Mouse (Mus musculus) embryonic stem cell, embryonic (primary cell): ENCODE results near the gene Arl16.

Source experiments
- CTCF ChIA-PET, 4 experiments: fragments of 300-600 bp in 2 of 4; fragments of 350-600 bp in 2 of 4; sonication (Branson Sonifier 250); formaldehyde crosslinking; loops; one replicate each; lab custom pipeline; 2022; ENCODE audit warnings: inconsistent platforms in 2 of 4; lab: Charles Lee
- POLR2A ChIA-PET, 4 experiments: fragments of 300-600 bp in 2 of 4; fragments of 350-600 bp in 2 of 4; sonication (Branson Sonifier 250); formaldehyde crosslinking; loops; one replicate each; lab custom pipeline; 2022; ENCODE audit warnings: antibody characterized with exemption in 4 of 4, inconsistent platforms in 1 of 4; lab: Charles Lee

Gene Arl16

GRCm38 (mm10) chr11:120484265-120484981 is 17.0 kb upstream of the Arl16 start, which contains the start of gene Mrpl12:
TSS of gene Mrpl12 (plus strand) at chr11:120484613.
- ChIA-PET POLR2A (interaction anchor here (0.5 to 3.7 kb wide), 102 partner anchors 8 to 753 kb away, joined by 3 to 74 read pairs (median 4); partner anchors contain the start of genes Arl16 (in 4 of the 4), Ccdc137 (in 3 of the 4), Oxld1 (in 3 of the 4) and P4hb (in 3 of the 4)), CTCF (interaction anchor here in 3 of 4 experiments (0.5 to 1.3 kb wide), 12 partner anchors 25 to 607 kb away, joined by 3 to 5 read pairs (median 3); partner anchors contain the start of genes Ccdc137 (in 1 of the 3), Cenpx (in 1 of the 3), Lrrc45 (in 1 of the 3) and Oxld1 (in 1 of the 3))

GRCm38 (mm10) chr11:120483448-120483934 is 16.1 kb upstream of the Arl16 start:
- POLR2A ChIA-PET = interaction anchor here (0.6 to 3.7 kb wide), 59 partner anchors 8 to 546 kb away, joined by 3 to 74 read pairs (median 4); partner anchors contain the start of genes Arl16 (in 3 of the 4), Ccdc137 (in 3 of the 4), Oxld1 (in 3 of the 4) and P4hb (in 3 of the 4)
- CTCF ChIA-PET = interaction anchor here in 3 of 4 experiments (0.7 to 1.3 kb wide), 5 partner anchors 24 to 230 kb away, joined by 3 to 4 read pairs (median 3); partner anchors contain the start of genes Ccdc137 (in 1 of the 3), Cenpx (in 1 of the 3), Lrrc45 (in 1 of the 3) and Oxld1 (in 1 of the 3)

- ChIA-PET CTCF (interaction anchor here in 2 of 4 experiments (1.0 to 1.4 kb wide), 2 partner anchors 17 to 187 kb away, joined by 3 read pairs; no protein-coding TSS in a partner anchor), POLR2A (interaction anchor here in 3 of 4 experiments (0.5 to 2.6 kb wide), 11 partner anchors 10 to 110 kb away, joined by 3 to 17 read pairs (median 4); partner anchors contain the start of genes P4hb (in 2 of the 3), Mrpl12 (in 1 of the 3) and Nploc4 (in 1 of the 3))
Measured at GRCm38 (mm10) chr11:120472052-120472451, 4.6 kb upstream of the Arl16 start.

GRCm38 (mm10) chr11:120467736-120468092 is 307 bp upstream of the Arl16 start:
- ChIA-PET POLR2A (interaction anchor here (0.6 to 4.3 kb wide), 98 partner anchors 9 to 769 kb away, joined by 3 to 74 read pairs (median 4); partner anchors contain the start of genes Ccdc137 (in 4 of the 4), Mrpl12 (in 4 of the 4), Oxld1 (in 4 of the 4) and P4hb (in 3 of the 4)), CTCF (interaction anchor here (0.7 to 2.7 kb wide), 19 partner anchors 9 to 309 kb away, joined by 3 to 17 read pairs (median 6); partner anchors contain the start of genes Ccdc137 (in 3 of the 4), Oxld1 (in 3 of the 4) and Slc25a10 (in 1 of the 4))

- POLR2A ChIA-PET = interaction anchor here in 1 of 4 experiments (0.6 to 4.3 kb wide), 9 partner anchors 17 to 109 kb away, joined by 3 to 33 read pairs (median 20); partner anchors contain the start of genes Mrpl12, Nploc4, P4hb and Slc25a10
- CTCF ChIA-PET = no interaction called here
Measured at GRCm38 (mm10) chr11:120465521-120465920, 1.9 kb downstream of the Arl16 start.

- ChIA-PET POLR2A (interaction anchor here in 3 of 4 experiments (0.6 to 2.0 kb wide), 9 partner anchors 9 to 86 kb away, joined by 3 to 10 read pairs (median 4); partner anchors contain the start of genes Mrpl12 (in 2 of the 3) and Pde6g (in 1 of the 3)), CTCF (interaction anchor here in 1 of 4 experiments (0.6 kb wide), 1 partner anchor 627 kb away, joined by 6 read pairs; no protein-coding TSS in a partner anchor)
Measured at GRCm38 (mm10) chr11:120464365-120464764, 3.0 kb downstream of the Arl16 start.

- ChIA-PET CTCF (no interaction called here), POLR2A (interaction anchor here (0.6 to 2.0 kb wide), 8 partner anchors 10 to 281 kb away, joined by 3 to 10 read pairs (median 4); partner anchors contain the start of genes Mrpl12 (in 2 of the 4), Pde6g (in 1 of the 4) and Slc25a10 (in 1 of the 4))
Measured at GRCm38 (mm10) chr11:120463536-120463935, 3.9 kb downstream of the Arl16 start.

GRCm38 (mm10) chr11:120458847-120459597 is 8.4 kb downstream of the Arl16 start:
- ChIA-PET POLR2A (interaction anchor here (1.0 to 3.6 kb wide), 13 partner anchors 8 to 30 kb away, joined by 3 to 58 read pairs (median 7); partner anchors contain the start of genes Arl16 (in 4 of the 4) and Mrpl12 (in 2 of the 4)), CTCF (interaction anchor here in 2 of 4 experiments (0.6 to 1.8 kb wide), 4 partner anchors 8 to 588 kb away, joined by 3 to 6 read pairs (median 4); partner anchors contain the start of genes Arl16 (in 2 of the 2) and Mrpl12 (in 1 of the 2))

- ChIA-PET POLR2A (interaction anchor here (0.5 to 3.6 kb wide), 51 partner anchors 9 to 516 kb away, joined by 3 to 58 read pairs (median 4); partner anchors contain the start of genes Arl16 (in 4 of the 4), Mrpl12 (in 3 of the 4), Nploc4 (in 3 of the 4) and P4hb (in 3 of the 4)), CTCF (interaction anchor here (0.5 to 1.8 kb wide), 17 partner anchors 8 to 745 kb away, joined by 3 to 10 read pairs (median 4); partner anchors contain the start of genes Arl16 (in 3 of the 4), Faap100 (in 1 of the 4), Mrpl12 (in 1 of the 4) and Nploc4 (in 1 of the 4))
Measured at GRCm38 (mm10) chr11:120457772-120458751, 9.3 kb downstream of the Arl16 start, which contains the start of the genes Oxld1 and Ccdc137. TSS of gene Oxld1 (minus strand) at chr11:120458068. TSS of gene Ccdc137 (plus strand) at chr11:120458115.

GRCm38 (mm10) chr11:120457370-120457769 is 10.0 kb downstream of the Arl16 start:
- CTCF ChIA-PET = interaction anchor here in 3 of 4 experiments (0.6 to 1.8 kb wide), 16 partner anchors 8 to 745 kb away, joined by 3 to 10 read pairs (median 4); partner anchors contain the start of genes Arl16 (in 3 of the 3), Faap100 (in 1 of the 3), Mrpl12 (in 1 of the 3) and Nploc4 (in 1 of the 3)
- POLR2A ChIA-PET = interaction anchor here (0.5 to 3.6 kb wide), 52 partner anchors 9 to 1033 kb away, joined by 3 to 58 read pairs (median 4); partner anchors contain the start of genes Arl16 (in 4 of the 4), Mrpl12 (in 3 of the 4), Nploc4 (in 3 of the 4) and P4hb (in 3 of the 4)

- CTCF ChIA-PET = no interaction called here
- POLR2A ChIA-PET = interaction anchor here in 2 of 4 experiments (0.6 to 3.1 kb wide), 5 partner anchors 9 to 177 kb away, joined by 3 to 19 read pairs (median 3); partner anchors contain the start of genes Arl16 (in 1 of the 2) and Tspan10 (in 1 of the 2)
Measured at GRCm38 (mm10) chr11:120455413-120455812, 12.0 kb downstream of the Arl16 start.

GRCm38 (mm10) chr11:120454965-120455364 is 12.4 kb downstream of the Arl16 start:
- POLR2A ChIA-PET = interaction anchor here in 2 of 4 experiments (0.6 to 1.0 kb wide), 3 partner anchors 10 to 135 kb away, joined by 3 to 5 read pairs (median 3); no protein-coding TSS in a partner anchor
- CTCF ChIA-PET = interaction anchor here in 1 of 4 experiments (0.7 kb wide), 1 partner anchor 265 kb away, joined by 3 read pairs; no protein-coding TSS in a partner anchor

- ChIA-PET CTCF (interaction anchor here in 1 of 4 experiments (0.8 to 0.9 kb wide), 2 partner anchors 15 to 30 kb away, joined by 3 to 5 read pairs; partner anchors contain the start of gene Nploc4), POLR2A (interaction anchor here in 3 of 4 experiments (0.7 to 2.0 kb wide), 4 partner anchors 11 to 139 kb away, joined by 4 to 10 read pairs (median 6); partner anchors contain the start of genes Arl16 (in 1 of the 3) and Mrpl12 (in 1 of the 3))
Measured at GRCm38 (mm10) chr11:120453306-120453705, 14.1 kb downstream of the Arl16 start, which contains the start of gene Pde6g. TSS of gene Pde6g (minus strand) at chr11:120453500.

- ChIA-PET POLR2A (interaction anchor here in 2 of 4 experiments (0.8 to 1.8 kb wide), 4 partner anchors 14 to 122 kb away, joined by 3 to 7 read pairs (median 4); partner anchors contain the start of genes Arl16 (in 2 of the 2) and Mrpl12 (in 1 of the 2)), CTCF (interaction anchor here in 1 of 4 experiments (0.8 kb wide), 1 partner anchor 29 kb away, joined by 3 read pairs; no protein-coding TSS in a partner anchor)
Measured at GRCm38 (mm10) chr11:120452246-120452645, 15.2 kb downstream of the Arl16 start.
